Mouse (Mus musculus): ENCODE data around the gene Vps33b.

DNA sequence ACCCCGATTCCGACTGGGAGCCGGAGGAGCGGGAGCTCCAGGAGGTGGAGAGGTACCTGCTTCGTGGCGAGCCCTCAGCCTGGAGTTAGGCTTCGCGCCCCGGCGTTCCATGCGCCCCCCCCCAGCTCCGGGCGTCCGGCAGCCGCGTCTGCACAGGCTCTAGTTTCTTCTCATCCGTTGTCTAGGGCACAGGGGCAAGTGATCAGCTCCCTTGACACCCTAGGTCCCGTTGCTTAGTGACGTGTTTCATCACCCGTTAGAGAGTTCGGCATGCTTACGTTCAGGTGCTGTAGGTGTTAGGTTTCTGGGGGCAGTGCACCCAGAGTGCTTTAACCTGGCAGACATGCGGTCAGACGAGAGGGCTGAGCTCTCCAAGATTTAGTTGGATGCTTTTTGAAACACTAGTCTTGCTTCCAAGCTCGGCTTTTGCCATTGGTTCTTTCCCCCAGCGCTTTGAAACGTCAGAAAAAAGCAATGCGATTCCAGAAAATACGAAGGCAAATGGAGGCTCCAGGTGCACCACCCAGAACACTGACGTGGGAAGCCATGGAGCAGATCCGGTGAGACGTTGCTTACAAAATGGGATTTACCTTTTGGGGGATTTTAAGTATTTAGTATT, 8.0 kb upstream of the Vps33b start:
- TF ChIP-seq POLR2A (IDR thresholded peaks at IDR 0.05; ENCODE audit: borderline replicate concordance, control insufficient read depth, low read depth, low read length) (no peak), CTCF (IDR thresholded peaks at IDR 0.05; ENCODE audit: control insufficient read depth, insufficient read depth, low read length) (no peak)

Measured in bone marrow, adult 2 months (tissue).